Mouse (Mus musculus) midbrain, embryonic 15.5 days (tissue): ENCODE data around the gene Sh2b2. TPM values are rescaled to one million over a fixed set of nuclear protein-coding genes. Genes with fewer than 3 reads are reported as not detected.
"Not testable (repeated sequence)": the region's sequence is repeated elsewhere in the genome, so short reads cannot be mapped to it uniquely, and the experiment has no call there.

Source experiments
- ATAC-seq: fragments of 200-750 bp; cut with Nextera tagmentation; replicated peaks from 2 replicates; pipeline ENCODE4 v1.8.0; 2017; ENCODE audit warnings: moderate TSS enrichment
- H3K27ac ChIP-seq: fragments of 300-500 bp; sonication (generic); 2 replicates; pipeline ENCODE4 v1.5.1; 2015; ENCODE audit warnings: mild to moderate bottlenecking, inconsistent platforms
- H3K27me3 ChIP-seq: fragments of 300-500 bp; sonication (generic); replicated peaks from 2 replicates; pipeline ENCODE4 v1.6.1; 2015; ENCODE audit warnings: inconsistent platforms
- H3K36me3 ChIP-seq: fragments of 300-500 bp; sonication (generic); replicated peaks from 2 replicates; pipeline ENCODE4 v1.6.1; 2015; ENCODE audit warnings: inconsistent platforms
- H3K4me1 ChIP-seq: fragments of 300-500 bp; sonication (generic); 2 replicates; pipeline ENCODE4 v1.6.1; 2015; ENCODE audit warnings: inconsistent platforms
- H3K4me2 ChIP-seq: fragments of 300-500 bp; sonication (generic); 2 replicates; pipeline ENCODE4 v1.6.1; 2015; ENCODE audit warnings: inconsistent platforms, mild to moderate bottlenecking, moderate library complexity
- H3K4me3 ChIP-seq: fragments of 300-500 bp; sonication (generic); 2 replicates; pipeline ENCODE4 v1.5.1; 2015; ENCODE audit warnings: mild to moderate bottlenecking, inconsistent platforms
- H3K9ac ChIP-seq: fragments of 300-500 bp; sonication (generic); 2 replicates; pipeline ENCODE4 v1.6.1; 2015; ENCODE audit warnings: mild to moderate bottlenecking, inconsistent platforms
- H3K9me3 ChIP-seq: fragments of 300-500 bp; sonication (generic); 2 replicates; pipeline ENCODE4 v1.6.1; 2016; ENCODE audit warnings: inconsistent platforms
- WGBS: fragments of 180-500 bp; shearing (Covaris S2); methylation state at CpG from one replicate; pipeline ENCODE4 v1.1.7; 2015; ENCODE audit warnings: mixed read lengths; 5-methylcytosine and 5-hydroxymethylcytosine counted together
- polyA plus RNA-seq: library from polyadenylated mRNA; unstranded; fragments of >200 nt; fragmentation: Nextera tagmentation; extraction: Ambion mirVana; gene quantifications from 2 replicates; pipeline ENCODE4 v1.2.1, GENCODE M21; 2015

Gene Sh2b2
- polyA plus RNA-seq, 1 experiment from 2014 or later = 33.2 TPM

- Histone ChIP-seq H3K27ac (no peak overlapping the region), H3K36me3 (0 out of 2 replicates have a peak, but pooled peaks cover 5% of the 10 kb centered on the region), H3K9me3 (no peaks in the 10 kb centered on the region), H3K4me2 (no peak overlapping the region), H3K9ac (no peak overlapping the region), H3K4me3 (no peak overlapping the region), H3K4me1 (peaks cover 34% of the 10 kb centered on the region), H3K27me3 (no peaks in the 10 kb centered on the region)
- no peak for ATAC-seq
- WGBS = 93% methylated on average over 5 of the region's 5 CpGs
Observed at GRCm38 (mm10) chr5:136236611-136237010, 9.7 kb downstream of the Sh2b2 start.

- Histone ChIP-seq H3K36me3 (0 out of 2 replicates have a peak, but pooled peaks cover 11% of the 10 kb centered on the region), H3K4me2 (no peak overlapping the region), H3K4me1 (peaks cover 7% of the 10 kb centered on the region; the same call in 1 of the 2 replicates), H3K27me3 (no peaks in the 10 kb centered on the region), H3K9me3 (no peaks in the 10 kb centered on the region), H3K9ac (no peak overlapping the region), H3K27ac (no peak overlapping the region), H3K4me3 (no peak overlapping the region)
- 66% methylated on average over 4 of the region's 4 CpGs for WGBS
- no peak for ATAC-seq
Observed at GRCm38 (mm10) chr5:136230348-136231035, 15.9 kb downstream of the Sh2b2 start.

DNA sequence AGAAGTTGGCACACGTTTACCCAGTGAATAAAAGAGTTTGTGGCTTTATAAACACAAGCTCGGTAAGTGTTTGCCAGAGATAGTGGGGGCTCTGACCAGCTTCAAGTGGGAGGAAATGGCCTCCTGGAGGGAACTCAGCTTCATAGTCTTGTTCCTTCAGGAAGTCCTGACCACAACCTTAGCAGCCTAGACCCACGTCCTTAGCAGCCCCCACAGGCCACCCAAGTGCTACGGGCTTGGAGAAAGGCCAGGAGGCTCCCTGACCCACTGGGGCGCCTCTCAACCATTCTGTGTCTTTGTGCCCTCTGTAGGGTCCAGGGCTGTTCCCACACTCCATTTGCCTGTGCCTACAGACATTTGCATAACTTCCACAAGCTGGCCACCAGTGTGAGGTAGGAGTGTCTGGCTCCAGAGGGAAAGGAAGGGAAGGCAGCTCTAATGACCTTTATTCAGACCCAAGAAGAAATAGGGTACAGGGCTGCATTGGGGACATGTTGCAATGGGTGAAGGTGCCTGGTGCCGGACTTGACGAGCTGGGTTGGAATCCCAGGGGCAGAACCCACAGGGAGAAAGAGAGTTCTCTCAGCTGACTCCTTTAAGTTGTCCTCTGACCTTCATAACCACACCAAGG lies 20.0 kb downstream of the Sh2b2 start:
- Histone ChIP-seq H3K27me3 (no peaks in the 10 kb centered on the region), H3K4me3 (no peak overlapping the region), H3K4me2 (no peak overlapping the region), H3K4me1 (no peaks in the 10 kb centered on the region), H3K9me3 (no peaks in the 10 kb centered on the region), H3K9ac (no peak overlapping the region), H3K27ac (no peak overlapping the region), H3K36me3 (peaks cover 30% of the 10 kb centered on the region)
- no peak for ATAC-seq
- 80% methylated on average over 7 of the region's 7 CpGs for WGBS

GRCm38 (mm10) chr5:136218585-136218984 lies 27.8 kb downstream of the Sh2b2 start:
- H3K36me3 ChIP-seq = peaks cover 36% of the 10 kb centered on the region
- H3K4me3 ChIP-seq = no peak overlapping the region
- H3K4me1 ChIP-seq = no peaks in the 10 kb centered on the region
- ATAC-seq = no peak
- no peak overlapping the region for H3K4me2 ChIP-seq
- H3K9me3 ChIP-seq = no peaks in the 10 kb centered on the region
- H3K27ac ChIP-seq = no peak overlapping the region
- H3K9ac ChIP-seq = no peak overlapping the region
- WGBS = 84% methylated on average over 12 of the region's 12 CpGs
- no peaks in the 10 kb centered on the region for H3K27me3 ChIP-seq

GRCm38 (mm10) chr5:136217932-136218381 lies 28.4 kb downstream of the Sh2b2 start:
- H3K9ac ChIP-seq = no peak overlapping the region
- ATAC-seq = no peak
- no peaks in the 10 kb centered on the region for H3K4me1 ChIP-seq
- peaks cover 29% of the 10 kb centered on the region for H3K36me3 ChIP-seq
- no peak overlapping the region for H3K4me2 ChIP-seq
- no peaks in the 10 kb centered on the region for H3K9me3 ChIP-seq
- 74% methylated on average over 4 of the region's 4 CpGs for WGBS
- H3K4me3 ChIP-seq = no peak overlapping the region
- H3K27me3 ChIP-seq = no peaks in the 10 kb centered on the region
- no peak overlapping the region for H3K27ac ChIP-seq

DNA sequence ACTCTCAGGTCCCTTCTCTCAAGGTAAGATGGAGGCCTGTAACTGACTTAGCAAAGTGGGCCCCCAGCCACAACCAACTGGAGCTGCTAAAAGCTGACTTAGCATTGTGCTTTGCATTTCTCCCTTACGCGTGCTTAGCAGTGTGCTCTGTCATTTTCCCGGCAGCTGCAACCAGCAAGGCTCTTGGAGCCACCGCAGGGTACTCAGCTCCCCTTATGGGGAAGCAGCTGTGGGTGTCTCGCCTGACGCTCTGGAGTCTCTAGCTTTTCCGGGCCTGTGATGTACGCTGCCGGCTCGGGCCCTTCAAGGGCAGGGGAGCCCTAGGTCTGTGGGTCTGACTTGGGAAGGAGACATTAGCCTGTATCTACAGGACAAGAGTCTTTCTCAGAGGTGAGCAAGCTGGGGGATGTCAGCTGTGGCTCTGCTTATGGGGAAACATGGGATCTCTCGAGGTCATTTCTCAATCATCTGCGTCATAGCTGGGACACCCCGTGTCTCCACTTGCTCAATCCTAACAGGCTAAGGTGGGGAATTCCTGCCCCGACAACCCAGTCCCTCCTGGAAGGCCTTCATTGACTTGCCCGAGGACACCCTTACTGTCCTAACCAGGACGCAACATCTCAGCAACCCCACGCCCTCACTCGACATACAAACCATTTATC lies 29.2 kb downstream of the Sh2b2 start:
- no peak overlapping the region for H3K9ac ChIP-seq
- WGBS = 85% methylated on average over 18 of the region's 18 CpGs
- no peak overlapping the region for H3K4me2 ChIP-seq
- no peak overlapping the region for H3K4me3 ChIP-seq
- H3K27me3 ChIP-seq = no peaks in the 10 kb centered on the region
- H3K27ac ChIP-seq = no peak overlapping the region
- H3K9me3 ChIP-seq = no peaks in the 10 kb centered on the region
- H3K4me1 ChIP-seq = no peaks in the 10 kb centered on the region
- H3K36me3 ChIP-seq = peaks cover 29% of the 10 kb centered on the region
- ATAC-seq = no peak

- Histone ChIP-seq H3K27ac (no peak overlapping the region), H3K4me2 (no peak overlapping the region), H3K27me3 (no peaks in the 10 kb centered on the region), H3K4me1 (no peaks in the 10 kb centered on the region), H3K9ac (no peak overlapping the region), H3K36me3 (peaks cover 19% of the 10 kb centered on the region), H3K9me3 (no peaks in the 10 kb centered on the region), H3K4me3 (no peak overlapping the region)
- ATAC-seq = no peak
- WGBS = 64% methylated on average over 5 of the region's 5 CpGs
Observed at GRCm38 (mm10) chr5:136215958-136216357, 30.4 kb downstream of the Sh2b2 start.

DNA sequence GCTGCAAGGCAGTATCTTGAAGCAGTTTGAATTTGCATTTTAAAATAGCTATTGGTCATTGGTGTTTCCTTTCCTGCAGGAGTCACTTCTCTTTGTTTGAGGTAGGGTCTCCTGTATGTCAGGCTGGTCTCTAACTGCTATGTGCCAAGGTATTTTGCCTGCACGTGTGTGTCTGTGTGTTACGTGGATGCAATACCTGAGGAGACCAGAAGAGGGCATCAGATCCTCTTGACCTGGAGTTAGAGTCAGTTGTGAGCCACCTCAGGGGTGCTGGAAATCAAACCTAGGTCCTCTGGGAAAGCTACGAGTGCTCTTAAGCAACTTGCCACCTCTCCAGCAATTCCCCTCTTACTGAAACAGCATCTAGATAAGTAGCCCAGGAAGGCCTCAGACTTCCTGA lies 31.1 kb downstream of the Sh2b2 start:
- H3K36me3 ChIP-seq = peaks cover 12% of the 10 kb centered on the region; the same call in 1 of the 2 replicates
- no peak overlapping the region for H3K27ac ChIP-seq
- no peak overlapping the region for H3K4me3 ChIP-seq
- no peak for ATAC-seq
- H3K9me3 ChIP-seq = no peaks in the 10 kb centered on the region
- H3K27me3 ChIP-seq = no peaks in the 10 kb centered on the region
- H3K4me1 ChIP-seq = no peaks in the 10 kb centered on the region
- 93% methylated on average over 3 of the region's 3 CpGs for WGBS
- H3K4me2 ChIP-seq = no peak overlapping the region
- H3K9ac ChIP-seq = no peak overlapping the region

DNA sequence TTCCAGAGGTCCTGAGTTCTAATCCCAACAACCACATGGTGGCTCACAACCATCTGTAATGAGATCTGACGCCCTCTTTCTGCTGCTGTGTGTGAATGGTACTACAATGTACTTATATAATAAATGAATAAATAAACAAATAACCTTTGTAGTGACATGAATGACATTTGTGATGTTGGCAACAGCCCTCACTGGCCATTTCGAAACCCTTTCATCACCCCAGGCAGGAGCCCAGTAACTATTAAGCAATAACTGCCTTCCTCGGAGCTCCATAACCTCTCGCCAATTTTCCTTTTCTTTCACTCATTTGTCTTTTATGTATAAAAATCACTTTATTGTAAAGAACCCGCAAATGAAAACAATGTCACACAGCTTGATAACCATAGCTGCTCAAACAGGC lies 32.6 kb downstream of the Sh2b2 start:
- Histone ChIP-seq H3K27me3 (no peaks in the 10 kb centered on the region), H3K9me3 (no peaks in the 10 kb centered on the region), H3K4me3 (no peak overlapping the region), H3K36me3 (peaks cover 9% of the 10 kb centered on the region; the same call in 1 of the 2 replicates), H3K4me2 (no peak overlapping the region), H3K27ac (no peak overlapping the region), H3K4me1 (no peaks in the 10 kb centered on the region), H3K9ac (no peak overlapping the region)
- 83% methylated on average over 5 of the region's 5 CpGs for WGBS
- no peak for ATAC-seq

DNA sequence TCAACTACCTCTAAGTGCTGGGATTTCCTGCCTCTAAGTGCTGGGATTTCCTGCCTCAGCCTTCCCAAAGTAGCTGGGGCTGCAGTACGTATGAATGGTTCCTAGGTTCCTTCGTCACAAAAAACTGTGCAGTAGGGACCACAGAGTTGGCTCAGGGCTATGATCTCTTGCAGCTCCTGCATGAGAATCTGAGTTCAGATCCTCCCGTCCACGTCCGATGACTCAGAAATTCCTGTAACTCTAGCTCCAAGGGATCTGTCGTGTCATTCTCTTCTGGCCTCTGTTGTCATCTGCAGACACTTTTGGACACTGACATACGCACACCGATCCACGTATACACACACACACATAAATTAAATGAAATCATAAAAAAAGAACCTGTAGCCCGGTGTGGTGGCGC lies 33.6 kb downstream of the Sh2b2 start:
- H3K36me3 ChIP-seq = no peaks in the 10 kb centered on the region

DNA sequence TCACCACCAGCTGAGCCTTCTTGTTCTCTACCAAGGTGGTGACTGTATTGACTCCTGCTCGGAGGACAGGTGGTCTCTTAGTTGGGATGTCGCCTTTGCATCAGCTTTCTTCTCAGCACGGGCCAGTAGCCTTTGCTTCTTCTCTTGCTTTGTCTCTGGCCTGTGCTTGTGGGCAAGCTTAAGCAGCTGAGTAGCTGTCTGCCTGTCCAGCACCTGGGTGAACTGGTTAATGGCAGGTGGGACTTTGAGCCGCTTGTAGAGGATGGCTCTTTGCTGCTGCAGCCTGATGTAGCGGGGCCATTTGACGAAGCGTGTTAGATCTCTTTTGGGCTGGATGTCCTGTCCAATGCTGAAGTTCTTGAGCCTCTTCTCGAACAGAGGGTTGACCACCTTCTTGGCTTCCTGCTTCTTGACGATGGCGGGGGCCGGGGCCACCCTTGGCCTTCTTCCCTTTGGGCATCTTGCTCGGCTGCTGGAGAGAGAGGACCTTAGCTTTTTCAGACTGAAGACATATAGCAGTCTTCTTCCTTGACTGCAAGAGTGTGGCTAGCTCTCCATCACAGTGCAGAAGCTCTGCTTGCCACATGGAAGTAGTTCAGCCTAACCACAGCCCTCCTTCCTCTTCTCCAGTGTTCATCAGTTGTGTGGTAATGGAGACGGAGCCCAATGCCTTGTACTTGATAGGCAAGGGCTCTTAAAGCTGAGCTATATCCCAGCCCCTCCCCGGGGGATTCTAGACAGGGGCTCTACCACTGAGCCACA lies 34.8 kb downstream of the Sh2b2 start:
- H3K27me3 ChIP-seq, H3K36me3 ChIP-seq, H3K9ac ChIP-seq, H3K4me3 ChIP-seq, H3K4me2 ChIP-seq, H3K27ac ChIP-seq, H3K9me3 ChIP-seq, ATAC-seq, H3K4me1 ChIP-seq: not testable (repeated sequence)
- WGBS = 92% methylated on average over 14 of the region's 14 CpGs

More for the DNA sequence above, 33.6 kb downstream of the Sh2b2 start:
- WGBS = 94% methylated on average over 11 of the region's 11 CpGs
- Histone ChIP-seq H3K9ac (no peak overlapping the region), H3K4me3 (no peak overlapping the region), H3K4me1 (no peaks in the 10 kb centered on the region), H3K27me3 (no peaks in the 10 kb centered on the region), H3K9me3 (no peaks in the 10 kb centered on the region), H3K27ac (no peak overlapping the region), H3K4me2 (no peak overlapping the region)
- ATAC-seq = no peak

DNA sequence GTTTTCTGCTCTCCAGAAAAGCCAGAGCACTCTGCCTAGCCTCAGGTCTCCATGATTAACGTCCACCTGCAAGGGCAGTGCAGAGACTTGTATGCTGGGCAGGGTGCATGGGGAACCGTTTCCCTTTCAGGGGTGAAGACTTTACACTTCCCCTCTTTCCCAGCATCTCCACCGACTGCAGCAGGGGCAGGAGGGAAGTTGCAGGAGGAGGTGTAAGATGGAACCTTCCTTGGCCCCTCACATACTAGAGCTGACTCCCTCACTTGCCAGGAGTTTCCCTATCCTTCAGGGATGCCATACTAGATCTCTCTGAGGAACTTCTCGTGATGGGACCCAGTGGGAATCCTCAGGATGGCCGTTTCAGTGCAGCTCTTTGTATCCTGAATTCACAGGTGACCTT lies 35.8 kb downstream of the Sh2b2 start:
- Histone ChIP-seq H3K4me3 (no peak overlapping the region), H3K27me3 (no peaks in the 10 kb centered on the region), H3K9me3 (no peaks in the 10 kb centered on the region), H3K36me3 (no peaks in the 10 kb centered on the region), H3K4me1 (no peaks in the 10 kb centered on the region), H3K9ac (no peak overlapping the region), H3K27ac (no peak overlapping the region), H3K4me2 (no peak overlapping the region)
- WGBS = 84% methylated on average over 5 of the region's 5 CpGs
- ATAC-seq = no peak
